Mouse (Mus musculus) left cerebral cortex, adult 18-20 months (tissue): Measurements from ENCODE around the gene Lrrc4b. TPM values are rescaled to one million over a fixed set of nuclear protein-coding genes. Genes with fewer than 3 reads are reported as not detected.

ENCODE experiments used
- microRNA-seq, 2 experiments: library from miRNA; unstranded; fragments of <30 nt; microRNA quantifications; one replicate each; pipeline ENCODE4 v1.2.0; 2021
- total RNA-seq, 2 experiments: library from RNA; stranded (reverse); gene quantifications; 2 replicates each; pipeline ENCODE4 v1.2.3; 2021

Gene Lrrc4b
- total RNA-seq, 2 experiments from 2014 or later = 284 to 289 TPM

Small RNA genes within 50 kb of the gene (microRNA-seq; reads per million reads assigned to microRNA genes)
- gene Mir7052 = 12.9 to 20.1 reads per million in 2 experiments

Other genes with a start within 250 kb of the Lrrc4b start
- gene Klk1b24, start 240.8 kb upstream of the Lrrc4b start, total RNA-seq = not detected
- not detected for gene Klk1b3, start 230.8 kb upstream of the Lrrc4b start, total RNA-seq
- not detected for gene Klk1b4, start 221.6 kb upstream of the Lrrc4b start, total RNA-seq
- not detected for gene Klk1b5, start 213.1 kb upstream of the Lrrc4b start, total RNA-seq
- not detected for gene Klk1, start 203.7 kb upstream of the Lrrc4b start, total RNA-seq
- not detected for gene Gm36864, start 192.8 kb upstream of the Lrrc4b start, total RNA-seq
- 1 to 10 TPM; 1.1 to 1.2 TPM for gene 1700028J19Rik, start 182.3 kb upstream of the Lrrc4b start, total RNA-seq
- 10 to 100 TPM; 68.6 to 71.1 TPM for gene 2410002F23Rik, start 182.3 kb upstream of the Lrrc4b start, total RNA-seq
- not detected for gene Acp4, start 171.6 kb upstream of the Lrrc4b start, total RNA-seq
- not detected for gene Gm15517, start 167.6 kb upstream of the Lrrc4b start, total RNA-seq
- 1 to 10 TPM; 3.4 to 3.7 TPM for gene Clec11a, start 122.1 kb upstream of the Lrrc4b start, total RNA-seq
- 100 to 1,000 TPM; 519 to 589 TPM for gene Shank1, start 118.8 kb upstream of the Lrrc4b start, total RNA-seq
- gene Syt3, start 44.9 kb upstream of the Lrrc4b start, total RNA-seq = 10 to 100 TPM; 56.6 to 66.2 TPM
- 1 to 10 TPM in 1 of 2 experiments, under 1 TPM in 1; 0.98 to 2.7 TPM for gene 1700008O03Rik, start 43.2 kb upstream of the Lrrc4b start, total RNA-seq
- 1 to 10 TPM; 5.0 to 5.6 TPM for gene Aspdh, start 36.4 kb downstream of the Lrrc4b start, total RNA-seq
- 10 to 100 TPM; 76.7 to 77.9 TPM for gene Josd2, start 39.0 kb downstream of the Lrrc4b start, total RNA-seq
- 100 to 1,000 TPM; 206 to 210 TPM for gene Emc10, start 67.5 kb downstream of the Lrrc4b start, total RNA-seq
- 10 to 100 TPM; 15.1 to 15.5 TPM for gene Fam71e1, start 67.6 kb downstream of the Lrrc4b start, total RNA-seq
- under 1 TPM; 0.12 to 0.28 TPM for gene Mybpc2, start 95.6 kb downstream of the Lrrc4b start, total RNA-seq
- under 1 TPM; 0.12 to 0.21 TPM for gene Spib, start 103.1 kb downstream of the Lrrc4b start, total RNA-seq
- 10 to 100 TPM in 1 of 2 experiments, 1 to 10 TPM in 1; 9.7 to 10.8 TPM for gene Pold1, start 119.8 kb downstream of the Lrrc4b start, total RNA-seq
- 10 to 100 TPM; 75.2 to 85.6 TPM for gene Nr1h2, start 124.9 kb downstream of the Lrrc4b start, total RNA-seq
- gene Napsa, start 143.4 kb downstream of the Lrrc4b start, total RNA-seq = under 1 TPM in 1 of 2 experiments, not detected in 1; 0.37 TPM
- gene Kcnc3, start 161.6 kb downstream of the Lrrc4b start, total RNA-seq = 100 to 1,000 TPM in 1 of 2 experiments, 10 to 100 TPM in 1; 94.5 to 111 TPM
- gene Myh14, start 241.8 kb downstream of the Lrrc4b start, total RNA-seq = 10 to 100 TPM; 22.4 to 24.4 TPM